Mouse (Mus musculus) MEL (cell line): ENCODE results near the gene Abhd17a. TPM values are rescaled to one million over a fixed set of nuclear protein-coding genes. Genes with fewer than 3 reads are reported as not detected.

Source experiments
- DNase-seq: peaks from one replicate; pipeline ENCODE4 v3.0.0; 2011; ENCODE audit warnings: low read depth, low spot score
- H3K27ac ChIP-seq: 2 replicates; pipeline ENCODE4 v1.5.1; 2012; ENCODE audit warnings: low read depth, mild to moderate bottlenecking, control low read depth, low read length, moderate library complexity; ENCODE audit not compliant: control insufficient read depth
- H3K27me3 ChIP-seq, 2 experiments: fragments of 150-350 bp in 1 of 2; sonication (generic) in 1 of 2; 2 replicates each; pipeline ENCODE4 v1.6.1; 2012; ENCODE audit warnings: low read length in 2 of 2, mild to moderate bottlenecking in 2 of 2, improper control_type of control experiment in 1 of 2, moderate library complexity in 1 of 2; ENCODE audit not compliant: insufficient read depth in 2 of 2, control insufficient read depth in 1 of 2
- H3K36me3 ChIP-seq, 2 experiments: 2 replicates each; pipeline ENCODE4 v1.6.1; 2012 to 2014; ENCODE audit warnings: low read length in 2 of 2, improper control_type of control experiment in 1 of 2, inconsistent platforms in 1 of 2, mild to moderate bottlenecking in 1 of 2; ENCODE audit not compliant: insufficient read depth in 2 of 2, control insufficient read depth in 1 of 2
- H3K4me1 ChIP-seq, 2 experiments: fragments of 150-350 bp in 1 of 2; sonication (generic) in 1 of 2; 2 replicates each; pipeline ENCODE4 v1.6.1; 2012; ENCODE audit warnings: low read length in 2 of 2, improper control_type of control experiment in 1 of 2, mild to moderate bottlenecking in 1 of 2; ENCODE audit not compliant: insufficient read depth in 2 of 2, control insufficient read depth in 1 of 2
- H3K4me3 ChIP-seq, 2 experiments: fragments of 150-350 bp in 1 of 2; sonication (generic) in 1 of 2; 2 replicates each; pipeline ENCODE4 v1.5.1; 2012; ENCODE audit warnings: low read depth in 2 of 2, low read length in 2 of 2, mild to moderate bottlenecking in 2 of 2, moderate library complexity in 2 of 2, control low read depth in 1 of 2, improper control_type of control experiment in 1 of 2; ENCODE audit not compliant: control insufficient read depth in 1 of 2, insufficient read depth in 1 of 2
- H3K79me2 ChIP-seq: 2 replicates; pipeline ENCODE4 v1.6.1; 2012; ENCODE audit warnings: mild to moderate bottlenecking, low read length, moderate library complexity; ENCODE audit not compliant: control insufficient read depth, poor library complexity, insufficient read depth
- H3K9ac ChIP-seq: 2 replicates; pipeline ENCODE4 v1.6.1; 2012; ENCODE audit warnings: low read depth, mild to moderate bottlenecking, control low read depth, low read length, moderate library complexity; ENCODE audit not compliant: control insufficient read depth, poor library complexity, severe bottlenecking
- H3K9me3 ChIP-seq: fragments of 150-350 bp; sonication (generic); replicated peaks from 2 replicates; pipeline ENCODE4 v1.6.1; 2012; ENCODE audit warnings: mild to moderate bottlenecking, low read length, improper control_type of control experiment, moderate library complexity; ENCODE audit not compliant: insufficient read depth
- BHLHE40 ChIP-seq: IDR thresholded peaks from 2 replicates; pipeline ENCODE4 v1.6.1; 2012; ENCODE audit warnings: low read depth, mild to moderate bottlenecking, inconsistent platforms, low read length, improper control_type of control experiment, borderline replicate concordance
- E2F4 ChIP-seq: IDR thresholded peaks from 2 replicates; pipeline ENCODE4 v1.6.1; 2011; ENCODE audit warnings: low read depth, low read length, improper control_type of control experiment, borderline replicate concordance
- EP300 ChIP-seq, 2 experiments: IDR thresholded peaks; 2 replicates each; pipeline ENCODE4 v1.6.1; 2011; ENCODE audit warnings: improper control_type of control experiment in 2 of 2, low read length in 2 of 2, low read depth in 1 of 2, mild to moderate bottlenecking in 1 of 2
- ETS1 ChIP-seq: IDR thresholded peaks from 2 replicates; pipeline ENCODE4 v1.6.1; 2012; ENCODE audit warnings: low read depth, mild to moderate bottlenecking, inconsistent platforms, low read length, improper control_type of control experiment, moderate library complexity
- MAX ChIP-seq: IDR thresholded peaks from 2 replicates; pipeline ENCODE4 v1.6.1; 2011; ENCODE audit warnings: low read length, improper control_type of control experiment
- MAZ ChIP-seq: IDR thresholded peaks from 2 replicates; pipeline ENCODE4 v1.6.1; 2012; ENCODE audit warnings: low read depth, mild to moderate bottlenecking, inconsistent platforms, low read length, improper control_type of control experiment
- MXI1 ChIP-seq: IDR thresholded peaks from 2 replicates; pipeline ENCODE4 v1.6.1; 2011; ENCODE audit warnings: mild to moderate bottlenecking, low read depth, low read length, improper control_type of control experiment
- MYC ChIP-seq: IDR thresholded peaks from 2 replicates; pipeline ENCODE4 v1.6.1; 2011; ENCODE audit warnings: low read depth, mild to moderate bottlenecking, low read length, improper control_type of control experiment, moderate library complexity
- NELFE ChIP-seq: IDR thresholded peaks from 2 replicates; pipeline ENCODE4 v1.6.1; 2011; ENCODE audit warnings: low read depth, low read length, improper control_type of control experiment
- POLR2AphosphoS2 ChIP-seq: IDR thresholded peaks from 2 replicates; pipeline ENCODE4 v1.6.1; 2011; ENCODE audit warnings: low read length, improper control_type of control experiment
- RAD21 ChIP-seq: IDR thresholded peaks from 2 replicates; pipeline ENCODE4 v1.6.1; 2011; ENCODE audit warnings: mild to moderate bottlenecking, low read depth, low read length, improper control_type of control experiment
- SIN3A ChIP-seq: IDR thresholded peaks from 2 replicates; pipeline ENCODE4 v1.6.1; 2012; ENCODE audit warnings: low read length, improper control_type of control experiment, inconsistent platforms
- SMC3 ChIP-seq: IDR thresholded peaks from 2 replicates; pipeline ENCODE4 v1.6.1; 2011; ENCODE audit warnings: low read depth, low read length, improper control_type of control experiment
- USF2 ChIP-seq, 2 experiments: IDR thresholded peaks; 2 replicates each; pipeline ENCODE4 v1.6.1; 2011 to 2012; ENCODE audit warnings: improper control_type of control experiment in 2 of 2, low read length in 2 of 2, borderline replicate concordance in 1 of 2, inconsistent platforms in 1 of 2, low read depth in 1 of 2, mild to moderate bottlenecking in 1 of 2; ENCODE audit not compliant: insufficient read depth in 1 of 2
- ZMIZ1 ChIP-seq: IDR thresholded peaks from 2 replicates; pipeline ENCODE4 v1.6.1; 2012; ENCODE audit warnings: low read depth, mild to moderate bottlenecking, inconsistent platforms, low read length, improper control_type of control experiment, moderate library complexity
- polyA plus RNA-seq, 2 experiments: library from polyadenylated mRNA; stranded (reverse) in 1 of 2; unstranded in 1 of 2; fragments of >175 nt in 1 of 2; fragments of >200 nt in 1 of 2; gene quantifications; 2 replicates each; pipeline versions ENCODE4 v1.2.1 to v1.2.4; 2012; ENCODE audit warnings: low replicate concordance in 2 of 2, low read depth in 1 of 2; ENCODE audit not compliant: insufficient read length in 2 of 2, insufficient read depth in 1 of 2, missing spikeins in 1 of 2
- total RNA-seq: library from RNA; depleted of rRNA; stranded (reverse); fragments of 300-350 nt; gene quantifications from 2 replicates; pipeline ENCODE4 v1.2.3, GENCODE M21; 2012

The Abhd17a gene
- total and polyA plus RNA-seq, 3 experiments, result 96.2 to 136 (median 98.5) TPM

- DNase-seq, result peak; percentile 67
- peaks cover 5 to 13% of the 10 kb centered on the region in 2 experiments; a peak in 3 of 4 replicates for H3K4me1 ChIP-seq
- no peaks in the 10 kb centered on the region for H3K9me3 ChIP-seq
- peak overlapping the region; percentile 36; the same call in 1 of the 2 replicates for H3K27ac ChIP-seq
- TF ChIP-seq BHLHE40 (peak; percentile 52; the same call in 1 of the 2 replicates), MAX (peak; percentile 58), SMC3 (no peak), ZMIZ1 (no peak), EP300 (IDR thresholded peaks at IDR 0.05; ENCODE audit: low read depth in 1 of 2, low read length in 2 of 2) (no peak), SIN3A (no peak; the same call in 1 of the 2 replicates), USF2 (IDR thresholded peaks at IDR 0.05; ENCODE audit: borderline replicate concordance in 1 of 2, insufficient read depth in 1 of 2, low read depth in 1 of 2, low read length in 2 of 2) (no peak), MYC (0 out of 2 replicates have a peak, but pooled peaks have one; percentile 48), MAZ (no peak), RAD21 (no peak), ETS1 (no peak), MXI1 (peak; percentile 84)
- TF ChIP-seq, all 39 proteins: peak for 4
- Histone ChIP-seq H3K36me3 (no peaks in the 10 kb centered on the region), H3K4me3 (peak overlapping the region; percentile 82 to 93), H3K9ac (peak overlapping the region; percentile 84), H3K27me3 (no peaks in the 10 kb centered on the region), H3K79me2 (peaks cover 34% of the 10 kb centered on the region)
Measured at GRCm38 (mm10) chr10:80589127-80589878, 838 bp downstream of the Abhd17a start.

GRCm38 (mm10) chr10:80587305-80587657 is 2.9 kb downstream of the Abhd17a start:
- H3K9me3 ChIP-seq, result no peaks in the 10 kb centered on the region
- no peak overlapping the region for H3K9ac ChIP-seq
- H3K79me2 ChIP-seq, result peaks cover 34% of the 10 kb centered on the region
- no peaks in the 10 kb centered on the region for H3K27me3 ChIP-seq
- no peak overlapping the region for H3K27ac ChIP-seq
- H3K4me3 ChIP-seq, result no peak overlapping the region
- H3K4me1 ChIP-seq, result peaks cover 5 to 13% of the 10 kb centered on the region in 2 experiments; a peak in 3 of 4 replicates
- no peaks in the 10 kb centered on the region; a peak in 1 of 4 replicates for H3K36me3 ChIP-seq
- TF ChIP-seq POLR2AphosphoS2, result no peak
- no peak for TF ChIP-seq ETS1
- no peak for TF ChIP-seq E2F4
- TF ChIP-seq NELFE, result no peak
- DNase-seq, result no peak
